Mouse (Mus musculus): ENCODE results near the gene Rbx1. TPM values are rescaled to one million over a fixed set of nuclear protein-coding genes. Genes with fewer than 3 reads are reported as not detected.

The Rbx1 gene
- polyA plus RNA-seq (2014; fragmentation: Illumina TruSeq; extraction: RNeasy Lipid Tissue Mini Kit (QIAGEN cat#74804); ENCODE audit: low read depth, low replicate concordance) = 130 TPM

DNA sequence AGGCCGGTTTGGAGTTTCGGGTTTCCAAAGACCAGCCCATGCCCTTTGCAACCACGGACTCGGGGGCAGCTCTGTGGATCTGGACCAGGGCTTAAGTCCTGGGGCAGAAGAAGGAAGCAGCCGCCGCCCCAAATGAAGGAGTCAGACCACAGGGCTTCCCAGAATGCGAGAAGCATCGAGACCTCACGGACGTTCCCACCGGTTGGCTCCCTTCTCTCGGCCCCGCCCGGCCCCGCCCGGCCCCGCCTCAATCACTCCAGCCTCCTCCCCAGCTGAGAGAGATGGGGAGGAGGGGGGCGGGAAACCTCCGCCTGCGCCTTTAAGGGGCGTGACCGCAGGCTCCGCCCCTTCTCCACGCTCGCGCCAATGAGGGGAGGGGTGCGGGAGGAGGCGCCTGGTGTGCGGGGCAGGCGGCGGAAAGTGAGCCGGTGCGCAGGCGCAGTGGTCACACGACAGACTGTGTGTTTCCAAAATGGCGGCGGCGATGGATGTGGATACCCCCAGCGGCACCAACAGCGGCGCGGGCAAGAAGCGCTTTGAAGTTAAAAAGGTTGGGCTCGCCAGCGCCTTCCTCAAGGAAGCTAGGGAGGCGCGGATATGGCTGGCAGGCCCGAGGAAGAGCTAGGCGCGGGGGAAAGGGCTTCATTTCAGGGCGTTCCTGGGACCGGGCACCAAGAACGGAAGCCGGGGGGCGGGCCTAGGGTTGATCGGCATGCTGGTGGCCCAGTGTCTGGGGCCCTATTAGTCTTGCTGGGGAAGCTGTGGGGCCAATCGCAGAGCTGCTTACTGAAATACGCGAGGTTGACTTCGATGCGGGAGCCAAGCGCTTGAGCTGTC is at the start of gene Rbx1:
Rbx1 (plus strand) TSS at position 396 of the 837 bp plus-strand sequence.

Other genes with a start within 250 kb of the Rbx1 start
- not detected for gene Mchr1, start 230.8 kb upstream of the Rbx1 start, polyA plus RNA-seq (2014; fragmentation: Illumina TruSeq; extraction: RNeasy Lipid Tissue Mini Kit (QIAGEN cat#74804); ENCODE audit: low read depth, low replicate concordance)
- gene Slc25a17, start 105.5 kb upstream of the Rbx1 start, polyA plus RNA-seq (2014; fragmentation: Illumina TruSeq; extraction: RNeasy Lipid Tissue Mini Kit (QIAGEN cat#74804); ENCODE audit: low read depth, low replicate concordance) = 243 TPM
- gene St13, start 66.2 kb upstream of the Rbx1 start, polyA plus RNA-seq (2014; fragmentation: Illumina TruSeq; extraction: RNeasy Lipid Tissue Mini Kit (QIAGEN cat#74804); ENCODE audit: low read depth, low replicate concordance) = 550 TPM
- 12.0 TPM for gene Xpnpep3, start 66.2 kb upstream of the Rbx1 start, polyA plus RNA-seq (2014; fragmentation: Illumina TruSeq; extraction: RNeasy Lipid Tissue Mini Kit (QIAGEN cat#74804); ENCODE audit: low read depth, low replicate concordance)
- gene Dnajb7, start 58.0 kb upstream of the Rbx1 start, polyA plus RNA-seq (2014; fragmentation: Illumina TruSeq; extraction: RNeasy Lipid Tissue Mini Kit (QIAGEN cat#74804); ENCODE audit: low read depth, low replicate concordance) = 0.89 TPM
- 67.4 TPM for gene Ep300, start 119.1 kb downstream of the Rbx1 start, polyA plus RNA-seq (2014; fragmentation: Illumina TruSeq; extraction: RNeasy Lipid Tissue Mini Kit (QIAGEN cat#74804); ENCODE audit: low read depth, low replicate concordance)
- 1.1 TPM for gene L3mbtl2, start 197.6 kb downstream of the Rbx1 start, polyA plus RNA-seq (2014; fragmentation: Illumina TruSeq; extraction: RNeasy Lipid Tissue Mini Kit (QIAGEN cat#74804); ENCODE audit: low read depth, low replicate concordance)
- gene Chadl, start 231.0 kb downstream of the Rbx1 start, polyA plus RNA-seq (2014; fragmentation: Illumina TruSeq; extraction: RNeasy Lipid Tissue Mini Kit (QIAGEN cat#74804); ENCODE audit: low read depth, low replicate concordance) = not detected

Measured in kidney, adult 10 weeks (tissue).